Mouse (Mus musculus) limb, embryonic 11.5 days (tissue): Measurements from ENCODE around the gene Ntn1. TPM values are rescaled to one million over a fixed set of nuclear protein-coding genes. Genes with fewer than 3 reads are reported as not detected.

ENCODE experiments used
- ATAC-seq: fragments of 200-750 bp; cut with Nextera tagmentation; 2 replicates; pipeline ENCODE4 v1.8.0; 2017; ENCODE audit warnings: low read depth; ENCODE audit not compliant: insufficient number of reproducible peaks, low FRiP score, low TSS enrichment
- DNase-seq: peaks from one replicate; pipeline ENCODE4 v3.0.0-alpha.2; 2015; ENCODE audit warnings: low spot score
- H3K27ac ChIP-seq: fragments of 300-500 bp; sonication (generic); replicated peaks from 2 replicates; pipeline ENCODE4 v1.5.1; 2014; ENCODE audit warnings: low read depth, mild to moderate bottlenecking, low read length
- H3K27me3 ChIP-seq: fragments of 300-500 bp; sonication (generic); 2 replicates; pipeline ENCODE4 v1.6.1; 2014; ENCODE audit warnings: mild to moderate bottlenecking, low read length, mixed read lengths; ENCODE audit not compliant: control insufficient read depth, insufficient read depth
- H3K36me3 ChIP-seq: fragments of 300-500 bp; sonication (generic); 2 replicates; pipeline ENCODE4 v1.6.1; 2014; ENCODE audit warnings: mild to moderate bottlenecking, low read length, moderate library complexity, mixed read lengths; ENCODE audit not compliant: control insufficient read depth, insufficient read depth
- H3K4me1 ChIP-seq: fragments of 300-500 bp; sonication (generic); 2 replicates; pipeline ENCODE4 v1.6.1; 2014; ENCODE audit warnings: low read length, mixed read lengths; ENCODE audit not compliant: control insufficient read depth, insufficient read depth
- H3K4me2 ChIP-seq: fragments of 300-500 bp; sonication (generic); 2 replicates; pipeline ENCODE4 v1.6.1; 2014; ENCODE audit warnings: low read depth, mild to moderate bottlenecking, moderate library complexity; ENCODE audit not compliant: severe bottlenecking
- H3K4me3 ChIP-seq: fragments of 300-500 bp; sonication (generic); 2 replicates; pipeline ENCODE4 v1.5.1; 2014; ENCODE audit warnings: low read depth, low read length
- H3K9ac ChIP-seq: fragments of 300-500 bp; sonication (generic); 2 replicates; pipeline ENCODE4 v1.6.1; 2014; ENCODE audit warnings: mild to moderate bottlenecking, low read length
- H3K9me3 ChIP-seq: fragments of 300-500 bp; sonication (generic); 2 replicates; pipeline ENCODE4 v1.6.1; 2016; ENCODE audit warnings: low read length; ENCODE audit not compliant: control insufficient read depth
- WGBS: fragments of 180-500 bp; shearing (Covaris S2); extraction: QIAGEN DNeasy Blood & Tissue Kit; methylation state at CpG from one replicate; pipeline ENCODE4 v1.1.7; 2014; 5-methylcytosine and 5-hydroxymethylcytosine counted together
- polyA plus RNA-seq: library from polyadenylated mRNA; unstranded; fragments of >200 nt; fragmentation: Nextera tagmentation; extraction: Ambion mirVana; gene quantifications from 2 replicates; pipeline ENCODE4 v1.2.1, GENCODE M21; 2014

Gene Ntn1
- polyA plus RNA-seq, 1 experiment from 2014 or later: 3.3 TPM

DNA sequence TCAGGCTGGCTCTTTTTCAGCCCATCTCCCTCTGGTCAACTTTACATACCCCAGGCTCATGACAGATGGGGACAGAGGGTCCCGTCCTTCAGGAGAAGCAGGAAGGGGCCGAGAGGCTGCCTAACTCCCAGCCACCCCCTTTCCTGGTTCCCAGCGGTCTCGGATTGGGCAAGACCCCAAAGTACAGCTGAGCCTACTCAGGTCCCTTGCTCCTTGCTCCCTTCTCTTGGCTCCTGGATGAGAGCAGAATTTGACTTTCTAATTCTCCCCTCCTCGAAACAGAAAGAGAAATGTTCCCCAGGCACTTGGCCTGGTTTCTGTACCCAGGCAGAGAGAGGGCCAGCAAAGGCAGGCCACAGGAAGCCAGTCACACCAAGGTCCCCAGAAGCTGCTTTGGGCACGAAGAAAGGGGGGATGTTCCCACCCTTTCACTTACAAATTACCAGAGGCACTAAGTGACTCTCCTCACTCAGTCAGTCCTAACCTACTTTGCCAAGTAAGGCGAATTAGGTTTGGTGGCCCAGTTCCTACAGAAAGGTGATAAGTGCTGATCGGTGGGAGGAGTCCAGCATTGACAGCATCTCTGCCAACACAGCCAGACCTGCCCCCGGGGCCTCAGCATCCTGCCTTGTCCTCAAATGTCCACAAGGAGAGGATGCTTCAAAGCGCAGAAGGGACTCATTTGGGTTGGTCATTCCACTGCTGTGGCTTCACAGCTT, 70.1 kb downstream of the Ntn1 start:
- Histone ChIP-seq H3K36me3 (no peaks in the 10 kb centered on the region), H3K9me3 (no peaks in the 10 kb centered on the region), H3K4me2 (no peak overlapping the region), H3K4me3 (no peak overlapping the region), H3K27ac (no peak overlapping the region), H3K9ac (no peak overlapping the region), H3K27me3 (no peaks in the 10 kb centered on the region), H3K4me1 (no peaks in the 10 kb centered on the region)
- no peak for ATAC-seq
- no peak for DNase-seq
- WGBS: 39% methylated on average over 10 of the region's 10 CpGs

- Histone ChIP-seq H3K4me1 (no peaks in the 10 kb centered on the region), H3K27me3 (no peaks in the 10 kb centered on the region), H3K27ac (no peak overlapping the region), H3K9me3 (no peaks in the 10 kb centered on the region), H3K4me2 (no peak overlapping the region), H3K36me3 (no peaks in the 10 kb centered on the region), H3K9ac (no peak overlapping the region), H3K4me3 (no peak overlapping the region)
- ATAC-seq: no peak
- DNase-seq: no peak
- WGBS: 92% methylated on average over 2 of the region's 2 CpGs
Measured at GRCm38 (mm10) chr11:68324863-68325262, 75.8 kb downstream of the Ntn1 start.

GRCm38 (mm10) chr11:68321417-68321816, 79.2 kb downstream of the Ntn1 start:
- Histone ChIP-seq H3K9me3 (peaks cover 2% of the 10 kb centered on the region; the same call in 1 of the 2 replicates), H3K4me2 (no peak overlapping the region), H3K9ac (no peak overlapping the region), H3K36me3 (no peaks in the 10 kb centered on the region), H3K4me3 (no peak overlapping the region), H3K4me1 (no peaks in the 10 kb centered on the region), H3K27me3 (no peaks in the 10 kb centered on the region), H3K27ac (no peak overlapping the region)
- 81% methylated on average over 7 of the region's 7 CpGs for WGBS
- DNase-seq (no peak), ATAC-seq (no peak)

DNA sequence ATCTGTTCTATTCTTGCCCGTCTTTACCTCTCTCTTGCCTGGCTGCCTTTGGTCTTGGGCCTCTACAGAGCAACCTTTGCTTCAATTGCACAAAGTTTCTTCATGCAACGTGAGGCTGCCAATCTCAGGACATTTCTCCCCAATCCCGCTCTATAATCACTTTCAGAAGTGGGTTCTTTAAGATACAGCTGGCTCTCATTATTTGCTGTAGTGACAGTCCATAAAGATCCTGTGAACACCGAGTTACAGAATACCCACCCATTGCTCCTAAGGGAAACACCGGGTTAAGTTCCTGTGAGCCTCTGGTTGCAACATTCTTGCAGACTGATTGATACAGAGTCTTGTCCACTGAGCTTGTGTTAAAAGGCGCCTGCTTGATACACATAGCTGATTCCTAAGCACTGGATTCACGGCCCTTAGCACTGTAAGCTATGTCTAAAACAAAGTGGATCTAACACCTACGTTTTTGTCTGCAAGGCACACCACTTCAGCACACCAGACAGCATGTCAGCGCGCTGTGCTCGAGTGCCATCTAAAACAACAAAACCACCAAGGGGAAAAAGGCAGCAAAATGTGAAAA, 85.0 kb downstream of the Ntn1 start:
- ATAC-seq: no peak
- 46% methylated on average over 11 of the region's 11 CpGs for WGBS

GRCm38 (mm10) chr11:68313861-68314260, 86.8 kb downstream of the Ntn1 start:
- ATAC-seq (no peak), DNase-seq (no peak)
- H3K4me1 ChIP-seq: peaks cover 11% of the 10 kb centered on the region
- H3K4me2 ChIP-seq: no peak overlapping the region
- H3K9me3 ChIP-seq: peaks cover 2% of the 10 kb centered on the region; the same call in 1 of the 2 replicates
- no peak overlapping the region for H3K9ac ChIP-seq
- no peaks in the 10 kb centered on the region for H3K27me3 ChIP-seq
- H3K36me3 ChIP-seq: no peaks in the 10 kb centered on the region
- no peak overlapping the region for H3K4me3 ChIP-seq
- WGBS: 60% methylated on average over 4 of the region's 4 CpGs
- H3K27ac ChIP-seq: no peak overlapping the region

More for the DNA sequence above, 85.0 kb downstream of the Ntn1 start:
- Histone ChIP-seq H3K27me3 (no peaks in the 10 kb centered on the region), H3K9ac (no peak overlapping the region), H3K27ac (no peak overlapping the region), H3K4me3 (no peak overlapping the region), H3K4me1 (peaks cover 11% of the 10 kb centered on the region), H3K36me3 (no peaks in the 10 kb centered on the region), H3K9me3 (peaks cover 2% of the 10 kb centered on the region; the same call in 1 of the 2 replicates), H3K4me2 (no peak overlapping the region)
- no peak for DNase-seq

DNA sequence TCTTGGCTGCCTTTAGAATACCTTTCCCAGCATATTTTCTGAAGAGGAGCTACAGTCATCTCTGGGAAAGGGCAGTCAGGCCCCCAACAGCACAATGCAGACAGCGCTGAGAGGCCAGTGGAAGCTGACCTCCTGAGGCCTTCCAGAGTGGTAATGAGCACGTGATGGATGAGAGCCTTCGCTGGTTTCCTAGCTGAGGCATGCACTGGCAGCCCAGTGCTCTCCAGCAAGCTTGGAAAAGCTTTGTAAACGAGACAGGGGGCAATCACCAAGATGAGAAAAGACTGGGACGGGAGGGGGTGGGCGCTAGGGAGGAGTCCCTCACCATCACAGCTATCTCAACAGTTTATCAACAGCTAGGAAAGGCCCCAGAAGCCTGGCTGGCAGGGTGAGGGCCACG, 87.6 kb downstream of the Ntn1 start:
- Histone ChIP-seq H3K27ac (no peak overlapping the region), H3K4me1 (peaks cover 11% of the 10 kb centered on the region), H3K9me3 (peaks cover 2% of the 10 kb centered on the region; the same call in 1 of the 2 replicates), H3K4me2 (no peak overlapping the region), H3K4me3 (no peak overlapping the region), H3K9ac (no peak overlapping the region), H3K27me3 (no peaks in the 10 kb centered on the region), H3K36me3 (no peaks in the 10 kb centered on the region)
- DNase-seq: no peak
- no peak for ATAC-seq
- 12% methylated on average over 7 of the region's 7 CpGs for WGBS

GRCm38 (mm10) chr11:68308911-68309580, 91.6 kb downstream of the Ntn1 start:
- H3K36me3 ChIP-seq: no peaks in the 10 kb centered on the region
- WGBS: 64% methylated on average over 10 of the region's 10 CpGs
- H3K4me3 ChIP-seq: no peak overlapping the region
- H3K4me2 ChIP-seq: no peak overlapping the region
- no peak overlapping the region for H3K27ac ChIP-seq
- H3K9me3 ChIP-seq: no peaks in the 10 kb centered on the region
- ATAC-seq (no peak), DNase-seq (no peak)
- peaks cover 9% of the 10 kb centered on the region for H3K4me1 ChIP-seq
- H3K9ac ChIP-seq: no peak overlapping the region
- no peaks in the 10 kb centered on the region for H3K27me3 ChIP-seq

DNA sequence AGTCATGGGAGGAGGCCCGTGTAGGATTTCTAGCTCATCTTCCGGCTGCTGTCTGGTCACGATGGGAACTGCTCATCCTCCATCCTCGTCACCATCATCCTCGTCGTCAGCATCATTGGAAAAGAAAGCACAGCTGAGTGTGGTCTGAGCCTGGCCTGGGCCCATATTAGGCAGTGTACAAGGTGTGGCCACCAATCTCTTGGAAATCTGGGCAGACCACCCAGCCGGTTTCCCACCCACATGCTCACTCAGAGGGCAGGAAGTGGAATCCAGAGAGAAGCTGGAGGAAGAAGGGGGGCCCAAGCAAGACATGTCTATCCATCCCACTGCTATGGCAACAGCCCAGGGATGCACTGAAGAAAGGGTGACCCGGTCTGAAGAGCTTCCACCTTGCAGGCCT, 94.6 kb downstream of the Ntn1 start:
- Histone ChIP-seq H3K27ac (no peak overlapping the region), H3K9me3 (no peaks in the 10 kb centered on the region), H3K4me1 (no peaks in the 10 kb centered on the region), H3K27me3 (no peaks in the 10 kb centered on the region), H3K4me3 (no peak overlapping the region), H3K36me3 (no peaks in the 10 kb centered on the region), H3K4me2 (no peak overlapping the region), H3K9ac (no peak overlapping the region)
- WGBS: 86% methylated on average over 8 of the region's 8 CpGs
- ATAC-seq (no peak), DNase-seq (no peak)
